Mouse (Mus musculus) lung, embryonic 15.5 days (tissue): ENCODE data around the gene Tmem181a. TPM values are rescaled to one million over a fixed set of nuclear protein-coding genes. Genes with fewer than 3 reads are reported as not detected.
"Not testable (repeated sequence)": the region's sequence is repeated elsewhere in the genome, so short reads cannot be mapped to it uniquely, and the experiment has no call there.

Experiments
- ATAC-seq: fragments of 200-750 bp; cut with Nextera tagmentation; 2 replicates; pipeline ENCODE4 v1.8.0; 2017; ENCODE audit warnings: moderate number of reproducible peaks, borderline replicate concordance; ENCODE audit not compliant: low FRiP score, low TSS enrichment; ENCODE audit errors: extremely low read depth
- H3K27ac ChIP-seq: fragments of 300-500 bp; sonication (generic); 2 replicates; pipeline ENCODE4 v1.5.1; 2015; ENCODE audit warnings: moderate library complexity, mild to moderate bottlenecking, inconsistent platforms
- H3K27me3 ChIP-seq: fragments of 300-500 bp; sonication (generic); 2 replicates; pipeline ENCODE4 v1.6.1; 2015; ENCODE audit warnings: inconsistent platforms
- H3K36me3 ChIP-seq: fragments of 300-500 bp; sonication (generic); 2 replicates; pipeline ENCODE4 v1.6.1; 2015; ENCODE audit warnings: inconsistent platforms
- H3K4me1 ChIP-seq: fragments of 300-500 bp; sonication (generic); 2 replicates; pipeline ENCODE4 v1.6.1; 2015; ENCODE audit warnings: inconsistent platforms
- H3K4me2 ChIP-seq: fragments of 300-500 bp; sonication (generic); 2 replicates; pipeline ENCODE4 v1.6.1; 2015; ENCODE audit warnings: inconsistent platforms, mild to moderate bottlenecking, moderate library complexity
- H3K4me3 ChIP-seq: fragments of 300-500 bp; sonication (generic); 2 replicates; pipeline ENCODE4 v1.5.1; 2015; ENCODE audit warnings: mild to moderate bottlenecking, inconsistent platforms
- H3K9ac ChIP-seq: fragments of 300-500 bp; sonication (generic); 2 replicates; pipeline ENCODE4 v1.6.1; 2015; ENCODE audit warnings: inconsistent platforms
- H3K9me3 ChIP-seq: fragments of 300-500 bp; sonication (generic); 2 replicates; pipeline ENCODE4 v1.6.1; 2016; ENCODE audit warnings: inconsistent platforms
- WGBS: fragments of 180-500 bp; shearing (Covaris S2); methylation state at CpG from one replicate; pipeline ENCODE4 v1.1.7; 2015; 5-methylcytosine and 5-hydroxymethylcytosine counted together
- polyA plus RNA-seq: library from polyadenylated mRNA; unstranded; fragments of >200 nt; fragmentation: Nextera tagmentation; extraction: Ambion mirVana; gene quantifications from 2 replicates; pipeline ENCODE4 v1.2.1, GENCODE M21; 2015

The Tmem181a gene
- polyA plus RNA-seq, 1 experiment from 2014 or later, result 20.3 TPM

GRCm38 (mm10) chr17:6312755-6313154 is 56.1 kb downstream of the Tmem181a start:
- H3K4me1 ChIP-seq, H3K27ac ChIP-seq, H3K36me3 ChIP-seq, H3K9ac ChIP-seq, H3K9me3 ChIP-seq, H3K4me3 ChIP-seq, H3K4me2 ChIP-seq, ATAC-seq, H3K27me3 ChIP-seq: not testable (repeated sequence)
- 68% methylated on average over 3 of the region's 3 CpGs for WGBS

GRCm38 (mm10) chr17:6314493-6314892 is 57.8 kb downstream of the Tmem181a start:
- H3K27ac ChIP-seq, H3K9ac ChIP-seq, H3K36me3 ChIP-seq, H3K4me2 ChIP-seq, H3K9me3 ChIP-seq, ATAC-seq, H3K4me3 ChIP-seq, H3K4me1 ChIP-seq, H3K27me3 ChIP-seq: not testable (repeated sequence)
- 78% methylated on average over 2 of the region's 3 CpGs for WGBS

GRCm38 (mm10) chr17:6315706-6316105 is 59.0 kb downstream of the Tmem181a start:
- H3K9me3 ChIP-seq, H3K4me1 ChIP-seq, H3K4me2 ChIP-seq, H3K36me3 ChIP-seq, H3K4me3 ChIP-seq, H3K27ac ChIP-seq, H3K27me3 ChIP-seq, ATAC-seq, H3K9ac ChIP-seq: not testable (repeated sequence)
- 31% methylated on average over 3 of the region's 4 CpGs for WGBS

GRCm38 (mm10) chr17:6316379-6317126 is 59.9 kb downstream of the Tmem181a start:
- Histone ChIP-seq H3K9ac (peak overlapping the region; percentile 37; the same call in 1 of the 2 replicates), H3K4me3 (peak overlapping the region; percentile 46), H3K4me2 (peak overlapping the region; percentile 67)
- peak; percentile 27; the same call in 1 of the 2 replicates for ATAC-seq
- H3K27ac ChIP-seq, H3K36me3 ChIP-seq, H3K4me1 ChIP-seq, H3K9me3 ChIP-seq, H3K27me3 ChIP-seq: not testable (repeated sequence)
- WGBS, result 2% methylated on average over 38 of the region's 38 CpGs

DNA sequence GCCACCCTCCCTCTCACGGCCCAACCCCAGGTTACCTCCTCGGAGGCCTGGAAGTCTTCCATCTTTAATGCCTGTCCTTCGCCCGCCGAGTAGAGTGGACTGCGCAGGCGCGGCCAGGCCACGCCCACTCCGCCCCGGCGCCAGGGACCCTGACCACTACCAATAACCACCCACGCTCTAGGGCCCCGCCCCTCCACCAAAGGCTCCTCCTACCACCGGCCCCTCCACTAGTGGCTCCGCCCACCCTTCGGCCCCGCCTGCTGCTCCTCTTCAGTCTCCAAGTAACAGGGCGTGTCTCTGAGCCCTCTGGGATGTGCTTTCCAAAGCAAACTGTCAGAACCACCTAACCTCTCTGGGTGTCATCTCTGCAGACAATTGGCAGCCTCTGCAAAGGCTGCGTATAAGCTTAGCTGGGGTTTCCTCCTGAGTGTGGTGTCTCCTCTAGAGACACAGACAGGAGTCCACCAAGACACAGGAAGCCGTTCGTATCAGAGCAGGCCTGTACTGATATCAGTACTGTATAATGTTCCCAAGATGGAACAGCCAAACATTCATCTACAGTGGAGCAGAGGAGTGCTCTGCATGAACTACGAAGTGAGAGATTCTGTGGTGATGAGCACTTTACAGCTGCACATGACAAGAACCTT is 60.8 kb downstream of the Tmem181a start, which contains the start of gene Dynlt1a:
TSS of gene Dynlt1a (minus strand) at position 162 of the 647 bp plus-strand sequence.
- not testable (repeated sequence) for H3K9me3 ChIP-seq, H3K4me1 ChIP-seq, H3K36me3 ChIP-seq, H3K27me3 ChIP-seq, H3K27ac ChIP-seq
- ATAC-seq, result peak; percentile 97
- WGBS, result 8% methylated on average over 23 of the region's 23 CpGs
- Histone ChIP-seq H3K9ac (peak within 1 kb of the TSS; percentile 37; the same call in 1 of the 2 replicates), H3K4me3 (peak within 1 kb of the TSS; percentile 46), H3K4me2 (peak within 1 kb of the TSS; percentile 67)

DNA sequence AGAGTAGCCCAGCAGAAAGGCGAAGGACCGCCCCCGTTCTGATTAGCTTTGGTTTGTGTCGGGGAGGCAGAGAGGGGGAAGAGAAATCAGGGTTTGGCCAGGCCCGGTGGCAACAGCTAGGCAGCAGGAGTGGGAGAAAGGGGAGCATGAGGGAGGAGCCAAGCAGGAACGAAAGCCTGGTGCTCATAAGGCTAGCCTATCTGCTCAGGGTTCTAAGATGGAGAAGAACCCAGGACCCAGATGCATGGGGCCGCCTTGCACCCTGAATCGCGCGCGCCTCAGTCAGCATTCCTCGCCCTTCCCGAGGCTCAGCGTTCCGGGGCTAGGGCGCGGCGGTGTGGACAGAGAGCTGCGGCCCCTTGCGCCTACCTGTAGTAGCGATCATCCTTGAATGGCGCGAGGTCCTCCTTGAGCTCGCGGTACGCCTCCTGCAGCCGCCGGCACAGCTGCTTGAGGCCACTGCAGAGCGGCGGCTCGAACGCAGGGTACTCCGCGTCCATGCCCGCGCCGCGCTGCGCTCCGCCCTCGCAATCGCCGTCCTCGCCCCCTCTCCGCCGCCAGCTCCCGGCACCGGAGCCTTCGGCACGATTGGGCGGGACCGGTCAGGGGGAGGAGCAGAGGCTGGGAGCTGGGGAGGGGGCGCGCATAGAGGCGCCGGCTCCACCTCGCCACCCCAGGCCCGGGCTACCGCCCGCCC is 64.6 kb downstream of the Tmem181a start:
- H3K4me1 ChIP-seq, H3K27ac ChIP-seq, ATAC-seq, H3K9ac ChIP-seq, H3K4me3 ChIP-seq, H3K27me3 ChIP-seq, H3K9me3 ChIP-seq, H3K4me2 ChIP-seq, H3K36me3 ChIP-seq: not testable (repeated sequence)
- WGBS, result 0% methylated on average over 13 of the region's 60 CpGs

- not testable (repeated sequence) for H3K4me3 ChIP-seq, H3K27ac ChIP-seq, ATAC-seq, H3K9me3 ChIP-seq, H3K27me3 ChIP-seq, H3K4me2 ChIP-seq, H3K36me3 ChIP-seq, H3K9ac ChIP-seq, H3K4me1 ChIP-seq
- no CpG with 5 or more reads among the region's 10 CpGs for WGBS
Measured at GRCm38 (mm10) chr17:6321778-6322101, 65.1 kb downstream of the Tmem181a start.

DNA sequence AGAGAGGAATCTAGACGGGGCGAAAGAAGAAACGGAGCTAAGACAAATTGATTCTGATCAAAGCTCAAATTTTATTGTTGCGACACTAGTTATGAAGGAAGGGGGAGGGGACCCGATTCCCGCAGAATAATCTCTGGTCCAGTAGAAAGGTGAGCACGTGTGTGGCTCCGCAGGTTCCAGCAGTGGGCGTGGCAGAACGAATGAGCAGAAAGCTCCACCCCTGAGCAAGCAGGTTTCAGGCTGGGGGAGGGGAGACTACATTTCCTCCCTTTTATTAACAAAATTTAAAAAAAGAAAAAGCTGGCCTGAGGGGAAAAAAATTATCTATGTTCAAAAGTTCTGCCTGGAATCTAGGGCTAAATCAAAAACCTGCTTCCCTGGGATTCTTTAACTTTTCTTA is 68.4 kb downstream of the Tmem181a start:
- 62% methylated on average over 10 of the region's 10 CpGs for WGBS
- not testable (repeated sequence) for H3K4me1 ChIP-seq, ATAC-seq, H3K9me3 ChIP-seq, H3K4me3 ChIP-seq, H3K27ac ChIP-seq, H3K27me3 ChIP-seq, H3K36me3 ChIP-seq, H3K4me2 ChIP-seq, H3K9ac ChIP-seq

GRCm38 (mm10) chr17:6325543-6325942 is 68.9 kb downstream of the Tmem181a start:
- H3K4me2 ChIP-seq, H3K9ac ChIP-seq, H3K27ac ChIP-seq, H3K36me3 ChIP-seq, H3K9me3 ChIP-seq, H3K27me3 ChIP-seq, H3K4me3 ChIP-seq, ATAC-seq, H3K4me1 ChIP-seq: not testable (repeated sequence)
- 65% methylated on average over 6 of the region's 6 CpGs for WGBS

GRCm38 (mm10) chr17:6327554-6327953 is 70.9 kb downstream of the Tmem181a start:
- not testable (repeated sequence) for H3K27me3 ChIP-seq, ATAC-seq, H3K4me3 ChIP-seq, H3K9me3 ChIP-seq, H3K27ac ChIP-seq, H3K9ac ChIP-seq, H3K36me3 ChIP-seq, H3K4me1 ChIP-seq, H3K4me2 ChIP-seq
- 88% methylated on average over 7 of the region's 7 CpGs for WGBS

GRCm38 (mm10) chr17:6328997-6329396 is 72.3 kb downstream of the Tmem181a start:
- not testable (repeated sequence) for H3K4me2 ChIP-seq, H3K4me3 ChIP-seq, H3K27ac ChIP-seq, H3K27me3 ChIP-seq, H3K9ac ChIP-seq, H3K9me3 ChIP-seq, H3K36me3 ChIP-seq, ATAC-seq, H3K4me1 ChIP-seq
- WGBS, result 70% methylated on average over 3 of the region's 4 CpGs

DNA sequence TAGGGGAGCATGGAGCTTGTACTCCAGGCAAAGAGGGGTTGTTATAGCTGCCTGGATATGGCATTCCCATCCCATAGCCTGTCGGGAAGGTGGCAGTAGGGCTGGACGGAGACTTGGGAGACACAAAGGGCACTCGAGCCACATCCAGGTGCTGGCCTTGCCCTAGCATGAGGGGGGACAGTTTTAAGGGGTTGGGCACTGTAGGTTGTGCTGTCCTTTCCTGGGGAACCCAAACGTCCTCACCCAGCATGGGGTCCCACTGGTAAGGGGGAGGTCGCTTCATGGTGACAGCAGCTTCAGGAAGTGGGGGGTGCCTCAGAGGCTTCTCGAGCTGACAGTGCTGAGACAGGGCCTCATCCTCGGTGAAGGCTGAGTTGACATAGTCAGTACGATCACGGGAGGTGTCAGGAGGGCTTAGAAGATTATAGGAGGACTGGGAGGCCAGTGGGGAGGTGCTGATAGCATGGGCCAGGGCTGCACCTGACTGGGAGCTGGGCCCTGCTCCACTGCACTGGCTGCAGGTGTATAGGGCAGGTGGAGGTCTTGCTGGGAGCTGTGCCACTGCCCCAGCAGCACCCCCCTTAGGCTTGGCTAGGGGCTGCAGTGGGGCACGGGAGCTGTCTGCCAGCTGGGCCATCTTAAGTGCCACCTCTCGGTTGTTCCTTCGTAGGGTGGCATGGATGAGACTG is 86.1 kb downstream of the Tmem181a start:
- H3K4me3 ChIP-seq, H3K36me3 ChIP-seq, H3K9me3 ChIP-seq, H3K4me2 ChIP-seq, H3K9ac ChIP-seq, H3K27me3 ChIP-seq, H3K27ac ChIP-seq, H3K4me1 ChIP-seq: not testable (repeated sequence)
- no CpG with 5 or more reads among the region's 12 CpGs for WGBS
- ATAC-seq, result peak; percentile 55; the same call in 1 of the 2 replicates
